Mouse (Mus musculus): ENCODE data around the gene Rab17.

DNA sequence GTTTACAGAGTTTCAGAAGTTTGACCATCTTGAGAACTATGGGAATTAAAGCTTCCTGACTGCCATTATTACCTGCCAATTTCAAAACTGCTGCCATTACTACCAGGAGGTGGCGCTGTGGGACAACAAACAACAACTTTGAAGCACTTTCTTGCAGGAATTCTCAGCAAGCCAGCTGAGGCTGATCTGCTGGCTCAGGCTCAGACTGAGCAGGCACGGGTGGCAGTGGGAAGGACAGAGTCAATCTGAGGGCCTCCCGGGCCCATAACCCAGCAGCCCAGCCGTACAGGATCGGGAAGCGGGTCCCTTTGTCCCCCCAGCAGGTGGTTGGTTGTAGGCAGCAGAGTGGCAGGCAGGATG lies 40.9 kb downstream of the Rab17 start:
- TF ChIP-seq GATA1 (IDR thresholded peaks at IDR 0.05; ENCODE audit: borderline replicate concordance, low read length) (no peak), FLI1 (IDR thresholded peaks at IDR 0.05; ENCODE audit: low read length) (no peak)
